Mouse (Mus musculus): Measurements from ENCODE around the gene Fcor. TPM values are rescaled to one million over a fixed set of nuclear protein-coding genes. Genes with fewer than 3 reads are reported as not detected.

The Fcor gene
- polyA plus RNA-seq, 1 experiment from 2014 or later, result 11.5 TPM

- Histone ChIP-seq H3K27me3 (0 out of 2 replicates have a peak, but pooled peaks cover 4% of the 10 kb centered on the region), H3K9ac (no peak overlapping the region), H3K4me2 (replicated peaks) (no peak overlapping the region), H3K4me1 (no peaks in the 10 kb centered on the region), H3K27ac (no peak overlapping the region), H3K36me3 (no peaks in the 10 kb centered on the region; the same call in 1 of the 2 replicates), H3K9me3 (no peaks in the 10 kb centered on the region), H3K4me3 (no peak overlapping the region)
- no peak for ATAC-seq (ENCODE audit: insufficient number of reproducible peaks, insufficient read depth, low FRiP score, low TSS enrichment)
- 77% methylated on average over 6 of the region's 6 CpGs for WGBS
These were observed 15.4 kb upstream of the Fcor start for GRCm38 (mm10) chr8:3687537-3687936.

- no peak overlapping the region for H3K27ac ChIP-seq
- H3K9me3 ChIP-seq, result no peaks in the 10 kb centered on the region
- no peak overlapping the region; the same call in 1 of the 2 replicates for H3K9ac ChIP-seq
- no peak overlapping the region for H3K4me3 ChIP-seq
- ATAC-seq (ENCODE audit: insufficient number of reproducible peaks, insufficient read depth, low FRiP score, low TSS enrichment), result no peak
- peaks cover 9% of the 10 kb centered on the region; the same call in 1 of the 2 replicates for H3K36me3 ChIP-seq
- 0 out of 2 replicates have a peak, but pooled peaks cover 4% of the 10 kb centered on the region for H3K27me3 ChIP-seq
- H3K4me1 ChIP-seq, result no peaks in the 10 kb centered on the region
- WGBS, result 69% methylated on average over 5 of the region's 5 CpGs
- no peak overlapping the region for H3K4me2 ChIP-seq (replicated peaks)
These were observed 13.3 kb upstream of the Fcor start for GRCm38 (mm10) chr8:3685422-3685821.

GRCm38 (mm10) chr8:3684530-3684929 lies 12.4 kb upstream of the Fcor start:
- ATAC-seq (ENCODE audit: insufficient number of reproducible peaks, insufficient read depth, low FRiP score, low TSS enrichment), result no peak

GRCm38 (mm10) chr8:3683408-3684176 lies 11.4 kb upstream of the Fcor start:
- 86% methylated on average over 6 of the region's 6 CpGs for WGBS
- H3K36me3 ChIP-seq, result peaks cover 26% of the 10 kb centered on the region
- no peaks in the 10 kb centered on the region for H3K9me3 ChIP-seq
- H3K27ac ChIP-seq, result no peak overlapping the region
- no peak overlapping the region for H3K9ac ChIP-seq
- no peak overlapping the region for H3K4me2 ChIP-seq (replicated peaks)
- no peak overlapping the region for H3K4me3 ChIP-seq
- ATAC-seq (ENCODE audit: insufficient number of reproducible peaks, insufficient read depth, low FRiP score, low TSS enrichment), result no peak
- no peaks in the 10 kb centered on the region for H3K4me1 ChIP-seq
- no peaks in the 10 kb centered on the region for H3K27me3 ChIP-seq

More at GRCm38 (mm10) chr8:3684530-3684929, 12.4 kb upstream of the Fcor start:
- no peak overlapping the region for H3K4me2 ChIP-seq (replicated peaks)
- no peak overlapping the region for H3K4me3 ChIP-seq
- peaks cover 18% of the 10 kb centered on the region for H3K36me3 ChIP-seq
- no peak overlapping the region for H3K9ac ChIP-seq
- H3K9me3 ChIP-seq, result no peaks in the 10 kb centered on the region
- no peak overlapping the region for H3K27ac ChIP-seq
- H3K27me3 ChIP-seq, result no peaks in the 10 kb centered on the region
- H3K4me1 ChIP-seq, result no peaks in the 10 kb centered on the region

- Histone ChIP-seq H3K27ac (no peak overlapping the region), H3K4me3 (no peak overlapping the region), H3K9ac (no peak overlapping the region), H3K4me2 (replicated peaks) (no peak overlapping the region), H3K36me3 (peaks cover 26% of the 10 kb centered on the region), H3K4me1 (peaks cover 3% of the 10 kb centered on the region; the same call in 1 of the 2 replicates), H3K27me3 (no peaks in the 10 kb centered on the region), H3K9me3 (no peaks in the 10 kb centered on the region)
- no peak for ATAC-seq (ENCODE audit: insufficient number of reproducible peaks, insufficient read depth, low FRiP score, low TSS enrichment)
- 93% methylated on average over 5 of the region's 5 CpGs for WGBS
These were observed 10.3 kb upstream of the Fcor start for GRCm38 (mm10) chr8:3682435-3682834.

GRCm38 (mm10) chr8:3679656-3680055 lies 7.5 kb upstream of the Fcor start:
- 92% methylated on average over 5 of the region's 5 CpGs for WGBS
- Histone ChIP-seq H3K4me3 (no peak overlapping the region), H3K9ac (no peak overlapping the region), H3K9me3 (no peaks in the 10 kb centered on the region), H3K4me2 (replicated peaks) (no peak overlapping the region), H3K27me3 (no peaks in the 10 kb centered on the region), H3K4me1 (peaks cover 3% of the 10 kb centered on the region; the same call in 1 of the 2 replicates), H3K27ac (no peak overlapping the region), H3K36me3 (peaks cover 26% of the 10 kb centered on the region)
- no peak for ATAC-seq (ENCODE audit: insufficient number of reproducible peaks, insufficient read depth, low FRiP score, low TSS enrichment)

GRCm38 (mm10) chr8:3679236-3679635 lies 7.1 kb upstream of the Fcor start:
- H3K36me3 ChIP-seq, result peaks cover 26% of the 10 kb centered on the region
- WGBS, result 96% methylated on average over 23 of the region's 23 CpGs
- H3K4me1 ChIP-seq, result peaks cover 3% of the 10 kb centered on the region; the same call in 1 of the 2 replicates
- H3K9ac ChIP-seq, result no peak overlapping the region
- H3K4me2 ChIP-seq (replicated peaks), result no peak overlapping the region
- no peak overlapping the region for H3K27ac ChIP-seq
- H3K9me3 ChIP-seq, result no peaks in the 10 kb centered on the region
- H3K27me3 ChIP-seq, result no peaks in the 10 kb centered on the region
- H3K4me3 ChIP-seq, result no peak overlapping the region
- no peak for ATAC-seq (ENCODE audit: insufficient number of reproducible peaks, insufficient read depth, low FRiP score, low TSS enrichment)

GRCm38 (mm10) chr8:3678831-3679230 lies 6.7 kb upstream of the Fcor start:
- Histone ChIP-seq H3K9ac (no peak overlapping the region), H3K27me3 (no peaks in the 10 kb centered on the region), H3K4me2 (replicated peaks) (no peak overlapping the region), H3K4me3 (no peak overlapping the region), H3K36me3 (peaks cover 26% of the 10 kb centered on the region), H3K27ac (no peak overlapping the region), H3K4me1 (peaks cover 3% of the 10 kb centered on the region; the same call in 1 of the 2 replicates), H3K9me3 (no peaks in the 10 kb centered on the region)
- WGBS, result 94% methylated on average over 23 of the region's 23 CpGs
- ATAC-seq (ENCODE audit: insufficient number of reproducible peaks, insufficient read depth, low FRiP score, low TSS enrichment), result no peak

- Histone ChIP-seq H3K9me3 (no peaks in the 10 kb centered on the region), H3K36me3 (peaks cover 26% of the 10 kb centered on the region), H3K4me1 (peaks cover 3% of the 10 kb centered on the region; the same call in 1 of the 2 replicates), H3K9ac (peak overlapping the region; percentile 96), H3K27ac (peak overlapping the region; percentile 86), H3K4me2 (replicated peaks) (peak overlapping the region; percentile 77), H3K27me3 (no peaks in the 10 kb centered on the region), H3K4me3 (peak overlapping the region; percentile 82)
- 5% methylated on average over 15 of the region's 15 CpGs for WGBS
- ATAC-seq (ENCODE audit: insufficient number of reproducible peaks, insufficient read depth, low FRiP score, low TSS enrichment), result no peak
These were observed 4.9 kb upstream of the Fcor start for GRCm38 (mm10) chr8:3676993-3677579.

- peak; percentile 71 for ATAC-seq (ENCODE audit: insufficient number of reproducible peaks, insufficient read depth, low FRiP score, low TSS enrichment)
- WGBS, result 1% methylated on average over 61 of the region's 61 CpGs
- H3K27ac ChIP-seq, result peak within 1 kb of the TSS; percentile 86
- H3K4me1 ChIP-seq, result peaks cover 3% of the 10 kb centered on the region; the same call in 1 of the 2 replicates
- no peaks in the 10 kb centered on the region for H3K27me3 ChIP-seq
- peak within 1 kb of the TSS; percentile 96 for H3K9ac ChIP-seq
- H3K9me3 ChIP-seq, result no peaks in the 10 kb centered on the region
- H3K36me3 ChIP-seq, result peaks cover 26% of the 10 kb centered on the region
- H3K4me2 ChIP-seq (replicated peaks), result peak within 1 kb of the TSS; percentile 77
- H3K4me3 ChIP-seq, result peak within 1 kb of the TSS; percentile 82
These were observed 4.2 kb upstream of the Fcor start, which contains the start of gene Trappc5 for GRCm38 (mm10) chr8:3676131-3676992. Gene Trappc5 (plus strand): TSS chr8:3676299.

GRCm38 (mm10) chr8:3674671-3675070 lies 2.5 kb upstream of the Fcor start:
- H3K36me3 ChIP-seq, result peaks cover 9% of the 10 kb centered on the region
- WGBS, result 52% methylated on average over 3 of the region's 3 CpGs
- no peak overlapping the region for H3K4me3 ChIP-seq
- H3K4me1 ChIP-seq, result peaks cover 3% of the 10 kb centered on the region; the same call in 1 of the 2 replicates
- no peak overlapping the region for H3K9ac ChIP-seq
- H3K9me3 ChIP-seq, result no peaks in the 10 kb centered on the region
- no peaks in the 10 kb centered on the region for H3K27me3 ChIP-seq
- H3K4me2 ChIP-seq (replicated peaks), result no peak overlapping the region
- ATAC-seq (ENCODE audit: insufficient number of reproducible peaks, insufficient read depth, low FRiP score, low TSS enrichment), result no peak
- H3K27ac ChIP-seq, result no peak overlapping the region
